Mouse (Mus musculus): ENCODE results near the gene Syt17. TPM values are rescaled to one million over a fixed set of nuclear protein-coding genes. Genes with fewer than 3 reads are reported as not detected.

Syt17 gene
- total and polyA plus RNA-seq, 3 experiments: 1.0 to 1.8 (median 1.4) TPM

- Histone ChIP-seq H3K27me3 (ENCODE audit: control insufficient read depth, insufficient read depth, low read length) (no peaks in the 10 kb centered on the region), H3K4me1 (ENCODE audit: control insufficient read depth, insufficient read depth, low read length) (no peaks in the 10 kb centered on the region), H3K36me3 (ENCODE audit: control insufficient read depth, insufficient read depth, low read length) (no peaks in the 10 kb centered on the region), H3K9ac (ENCODE audit: low read depth, low read length) (no peak overlapping the region), H3K27ac (no peak overlapping the region), H3K79me2 (replicated peaks; ENCODE audit: control insufficient read depth, insufficient read depth, low read length) (no peaks in the 10 kb centered on the region), H3K4me3 (no peak overlapping the region)
- no peak for DNase-seq
- intact Hi-C loops (cut with DNase I): no loop called here
- no peak for TF ChIP-seq EP300 (IDR thresholded peaks at IDR 0.05; ENCODE audit: insufficient read depth, low read depth, low read length)
- no peak for TF ChIP-seq CTCF (IDR thresholded peaks at IDR 0.05)
- TF ChIP-seq POLR2A (IDR thresholded peaks at IDR 0.05; ENCODE audit: insufficient read depth, low read depth, low read length): no peak
- 80% methylated on average over 3 of the region's 3 CpGs for whole genome bisulfite sequencing
Observed at GRCm38 (mm10) chr7:118345396-118345795, 102.6 kb downstream of the Syt17 start.

- no peak overlapping the region for H3K4me3 ChIP-seq
- peak in 1 of 2 experiments; percentile 6 for DNase-seq
- 64% methylated on average over 9 of the region's 9 CpGs for WGBS
- H3K4me1 ChIP-seq (ENCODE audit: control insufficient read depth, insufficient read depth, low read length): no peaks in the 10 kb centered on the region
- H3K27me3 ChIP-seq (ENCODE audit: control insufficient read depth, insufficient read depth, low read length): no peaks in the 10 kb centered on the region
- H3K79me2 ChIP-seq (replicated peaks; ENCODE audit: control insufficient read depth, insufficient read depth, low read length): no peaks in the 10 kb centered on the region
- no peaks in the 10 kb centered on the region for H3K36me3 ChIP-seq (ENCODE audit: control insufficient read depth, insufficient read depth, low read length)
- TF ChIP-seq CTCF (IDR thresholded peaks at IDR 0.05) (no peak), POLR2A (IDR thresholded peaks at IDR 0.05; ENCODE audit: insufficient read depth, low read depth, low read length) (no peak), EP300 (IDR thresholded peaks at IDR 0.05; ENCODE audit: insufficient read depth, low read depth, low read length) (no peak)
- H3K9ac ChIP-seq (ENCODE audit: low read depth, low read length): no peak overlapping the region
- intact Hi-C loops (cut with DNase I): no loop called here
- no peak overlapping the region for H3K27ac ChIP-seq
Observed at GRCm38 (mm10) chr7:118344701-118345100, 103.3 kb downstream of the Syt17 start.

Other genes with a start within 250 kb of the Syt17 start
- 10 to 100 TPM; 31.3 to 32.4 TPM for gene Smg1, start 204.6 kb downstream of the Syt17 start, total RNA-seq (2021)
- 12.6 and 23.1 TPM in 2 replicates for gene Smg1, start 204.6 kb downstream of the Syt17 start, polyA plus RNA-seq (2012; rRNA removed)
- 10 to 100 TPM; 19.0 to 23.3 TPM for gene Itpripl2, start 43.8 kb upstream of the Syt17 start, total RNA-seq (2021)
- gene Itpripl2, start 43.8 kb upstream of the Syt17 start, polyA plus RNA-seq (2012; rRNA removed): 7.9 and 12.1 TPM in 2 replicates
- 100 to 1,000 TPM; 110 to 128 TPM for gene Coq7, start 85.1 kb upstream of the Syt17 start, total RNA-seq (2021)
- gene Coq7, start 85.1 kb upstream of the Syt17 start, polyA plus RNA-seq (2012; rRNA removed): 151 TPM in 2 replicates
- gene Tmc7, start 136.5 kb upstream of the Syt17 start, total RNA-seq (2021): 1 to 10 TPM; 6.4 to 6.9 TPM
- 3.2 and 6.1 TPM in 2 replicates for gene Tmc7, start 136.5 kb upstream of the Syt17 start, polyA plus RNA-seq (2012; rRNA removed)
- under 1 TPM; 0.10 to 0.34 TPM for gene Tmc5, start 149.1 kb upstream of the Syt17 start, total RNA-seq (2021)
- gene Tmc5, start 149.1 kb upstream of the Syt17 start, polyA plus RNA-seq (2012; rRNA removed): 0.72 and 0.73 TPM in 2 replicates